Mouse (Mus musculus): Measurements from ENCODE around the gene Svbp.
A peak's percentile ranks its signal among the peaks of the same experiment; 100 is the strongest.

Gene Svbp

DNA sequence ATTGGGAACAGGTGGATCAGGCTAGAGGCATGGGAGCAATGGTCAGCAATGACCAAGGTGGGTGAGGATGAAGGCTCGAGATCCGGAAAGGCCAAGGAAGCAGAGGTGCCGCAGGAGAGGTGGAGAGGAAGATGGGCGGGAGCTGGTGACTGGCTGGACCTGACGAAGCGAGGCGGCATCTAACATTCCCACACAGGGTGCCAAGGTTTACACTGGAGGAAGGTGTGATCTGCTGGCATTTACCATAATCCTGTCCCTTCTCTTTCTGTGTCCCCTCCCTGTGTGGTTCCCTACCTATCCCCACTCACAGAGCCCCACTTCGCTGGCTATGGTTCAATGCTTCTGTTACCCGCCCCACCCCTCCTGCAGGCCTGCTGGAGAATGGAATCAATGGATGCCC, 50.9 kb downstream of the Svbp start:
- DNase-seq (ENCODE audit: inconsistent ontology term): no peak

DNA sequence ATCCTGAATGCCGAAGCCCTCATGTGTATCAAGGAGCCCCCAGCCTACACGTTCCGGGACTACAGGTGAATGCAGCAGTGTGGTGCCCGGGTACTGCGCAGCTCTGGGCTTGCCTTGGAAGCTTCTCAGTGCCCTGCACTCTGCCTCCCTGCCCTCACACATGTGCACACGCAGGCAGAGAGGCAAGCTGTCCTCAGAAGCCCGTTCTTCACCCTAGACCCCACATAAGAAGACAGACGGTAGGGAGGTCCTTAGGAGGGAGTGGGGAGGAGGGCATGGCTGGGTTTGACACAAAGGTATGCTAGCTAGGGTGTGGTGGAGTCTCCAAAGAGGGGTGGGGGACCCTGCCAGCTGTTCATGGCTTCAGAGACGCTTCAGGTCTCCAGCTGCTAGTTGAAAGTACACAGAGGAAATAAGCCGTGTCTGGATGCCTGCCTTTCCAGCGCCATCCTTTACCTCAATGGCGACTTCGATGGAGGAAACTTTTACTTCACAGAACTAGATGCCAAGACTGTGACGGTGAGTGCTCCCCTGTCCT, 51.7 kb downstream of the Svbp start:
- DNase-seq (ENCODE audit: inconsistent ontology term): no peak

- peak; percentile 79 for DNase-seq (ENCODE audit: inconsistent ontology term)
Observed at GRCm38 (mm10) chr4:119247462-119248235, 52.5 kb downstream of the Svbp start.

GRCm38 (mm10) chr4:119248407-119248965, 53.4 kb downstream of the Svbp start:
- no peak for DNase-seq (ENCODE audit: inconsistent ontology term)
